ENCODE assay signal across 33 mouse cellular contexts in genomic region chr11:65157966-65158657, GRCm38 (mm10). TPM values are rescaled to one million over a fixed set of nuclear protein-coding genes. Genes with fewer than 3 reads are reported as not detected.
DNase-seq lines count a peak whose midpoint lies in the region; ATAC-seq and TF ChIP-seq lines count a peak whose summit lies in the region.
"Had no signal": no experiment of that assay in that cellular context is flagged by ENCODE, and none has a peak within 500 bp of the region (broad histone marks: within the 10 kb centered on the region; RNA-seq: fewer than 3 reads in every experiment).

No protein-coding gene starts in this region.

- H3K27me3 ChIP-seq in cerebellum, adult 2 months (ENCODE audit: control insufficient read depth, insufficient read depth, low read length), result no peaks in the 10 kb centered on the region
- H3K27me3 ChIP-seq in heart, embryonic 11.5 days (ENCODE audit: control insufficient read depth, insufficient read depth, low read length), result no peaks in the 10 kb centered on the region
- no peaks in the 10 kb centered on the region for H3K27me3 ChIP-seq in intestine, embryonic 15.5 days (replicated peaks)
- H3K27me3 ChIP-seq: CH12.LX, Patski had no signal

- peaks cover 24% of the 10 kb centered on the region for H3K4me1 ChIP-seq in cerebellum, adult 2 months (ENCODE audit: control insufficient read depth, insufficient read depth, low read length)
- H3K4me1 ChIP-seq in heart, embryonic 11.5 days (ENCODE audit: control insufficient read depth, insufficient read depth, low read length), result peaks cover 18% of the 10 kb centered on the region
- H3K4me1 ChIP-seq in intestine, embryonic 15.5 days (replicated peaks), result peaks cover 9% of the 10 kb centered on the region

- DNase-seq in cerebellum, adult 2 months, result peak in 1 of 2 experiments; percentile 42
- no peak for DNase-seq in cerebellum, adult 11 months
- peak; percentile 71 for DNase-seq in heart, adult 11 months
- peak; percentile 63 for DNase-seq in right cerebral cortex, adult 18-20 months
- DNase-seq in right cerebral cortex, postnatal 25 days, result no peak
- peak; percentile 79 for DNase-seq in brain, adult 2 months (ENCODE audit: low read depth, low spot score)
- DNase-seq: adrenal gland, postnatal 25 days; cerebellum, adult 8-10 months; kidney, adult 2 months; layer of hippocampus, postnatal 36 days; liver; lung, adult 2 months; lung, postnatal 14 days; midbrain, embryonic 14.5 days; thymus, postnatal 14 days had no signal

- ATAC-seq in heart, embryonic 11.5 days (replicated peaks; ENCODE audit: insufficient number of reproducible peaks, low FRiP score, low TSS enrichment), result no peak
- no peak for ATAC-seq in intestine, embryonic 15.5 days
- ATAC-seq: hindbrain, embryonic 16.5 days; Patski had no signal

- H3K4me2 ChIP-seq in heart, embryonic 11.5 days, result no peak overlapping the region
- no peak overlapping the region for H3K4me2 ChIP-seq in intestine, embryonic 15.5 days (replicated peaks)

- no peaks in the 10 kb centered on the region for H3K9me3 ChIP-seq in heart, embryonic 11.5 days (replicated peaks; ENCODE audit: control insufficient read depth, low read length)
- no peaks in the 10 kb centered on the region for H3K9me3 ChIP-seq in intestine, embryonic 15.5 days
- H3K9me3 ChIP-seq: hindbrain, embryonic 10.5 days had no signal

- WGBS in cerebellum, adult 2 months, result 51% methylated on average over 20 of the region's 20 CpGs
- WGBS in heart, embryonic 11.5 days (ENCODE audit: insufficient replicate concordance), result 89% methylated on average over 20 of the region's 20 CpGs
- WGBS in intestine, embryonic 15.5 days, result 92% methylated on average over 20 of the region's 20 CpGs

- no peak overlapping the region for H3K9ac ChIP-seq in heart, embryonic 11.5 days (ENCODE audit: low read depth, low read length)
- no peak overlapping the region for H3K9ac ChIP-seq in intestine, embryonic 15.5 days
- H3K9ac ChIP-seq: liver, embryonic 14.5 days had no signal

- no peaks in the 10 kb centered on the region for H3K36me3 ChIP-seq in heart, embryonic 11.5 days (ENCODE audit: control insufficient read depth, insufficient read depth, low read length)
- H3K36me3 ChIP-seq in intestine, embryonic 15.5 days, result no peaks in the 10 kb centered on the region
- H3K36me3 ChIP-seq: hindbrain, embryonic 10.5 days had no signal

- no peak overlapping the region for H3K27ac ChIP-seq in cerebellum, adult 2 months (ENCODE audit: insufficient read depth, low read length)
- H3K27ac ChIP-seq in heart, embryonic 11.5 days (ENCODE audit: low read depth, low read length), result no peak overlapping the region
- H3K27ac ChIP-seq in intestine, embryonic 15.5 days, result no peak overlapping the region
- H3K27ac ChIP-seq: hindbrain, embryonic 10.5 days; kidney, postnatal 0 days; liver, embryonic 14.5 days; stomach, postnatal 0 days had no signal

- no peak for TF ChIP-seq POLR2A in cerebellum, adult 2 months (IDR thresholded peaks at IDR 0.05; ENCODE audit: borderline replicate concordance, insufficient read depth, low read length)

- TF ChIP-seq CTCF in cerebellum, adult 2 months (IDR thresholded peaks at IDR 0.05; ENCODE audit: borderline replicate concordance, insufficient read depth, low read depth, low read length), result no peak

- peak overlapping the region; percentile 7 for H3K4me3 ChIP-seq in cerebellum, adult 2 months (replicated peaks; ENCODE audit: insufficient read depth, low read depth, low read length)
- no peak overlapping the region for H3K4me3 ChIP-seq in heart, embryonic 11.5 days (ENCODE audit: low read depth, low read length)
- H3K4me3 ChIP-seq in intestine, embryonic 15.5 days (replicated peaks), result no peak overlapping the region
- H3K4me3 ChIP-seq: erythroblast, embryonic 14.5 days; hindbrain, embryonic 10.5 days had no signal

RNA-seq across cellular contexts. Expression of gene 1700086D15Rik, which starts 1.6 kb away (rescaled TPM):
- polyA plus RNA-seq in cerebellum, adult 2 months (2012; rRNA removed), result 1.6 and 2.2 TPM in 2 replicates
- polyA plus RNA-seq in heart, embryonic 11.5 days (2014; fragmentation: Nextera tagmentation; extraction: Ambion mirVana), result 0.43 TPM in 1 of 2 replicates, not detected in the other
- not detected in 2 replicates for polyA plus RNA-seq in intestine, embryonic 15.5 days (2015; fragmentation: Nextera tagmentation; extraction: Ambion mirVana)
- polyA plus RNA-seq: C2C12; embryonic facial prominence, embryonic 14.5 days; erythroblast, embryonic 14.5 days; forebrain, embryonic 11.5 days; gonadal fat pad, adult 2 months; hindbrain, embryonic 10.5 days; intestine, embryonic 14.5 days; kidney, postnatal 0 days; large intestine, adult 2 months; liver, embryonic 14.5 days; Patski; spleen, adult 2 months; stomach, postnatal 0 days; urinary bladder, adult 2 months had no signal

RNA-seq across cellular contexts. Expression of gene Arhgap44, which starts 4.6 kb away (rescaled TPM):
- polyA plus RNA-seq in cerebellum, adult 2 months (2012; rRNA removed), result 77.3 and 82.9 TPM in 2 replicates
- 10.1 and 12.4 TPM in 2 replicates for polyA plus RNA-seq in heart, embryonic 11.5 days (2014; fragmentation: Nextera tagmentation; extraction: Ambion mirVana)
- 4.9 and 5.1 TPM in 2 replicates for polyA plus RNA-seq in intestine, embryonic 15.5 days (2015; fragmentation: Nextera tagmentation; extraction: Ambion mirVana)
- polyA plus RNA-seq: erythroblast, embryonic 14.5 days had no signal

Comparison
In these comparisons a context has a peak if more than half of its experiments do, and no peak if none do; other contexts are left out.
1. DNase-seq: peak in heart, adult 11 months (single experiment), right cerebral cortex, adult 18-20 months (single experiment) and brain, adult 2 months (single experiment); none in cerebellum, adult 11 months (single experiment) and right cerebral cortex, postnatal 25 days (single experiment).